Mouse (Mus musculus) stomach, postnatal 0 days (tissue): ENCODE results near the gene Ciao2a.

ENCODE experiments used
- CTCF ChIP-seq: IDR thresholded peaks from 2 replicates; pipeline ENCODE4 v1.5.1; 2016; ENCODE audit warnings: antibody characterized with exemption, low read depth, mild to moderate bottlenecking, moderate library complexity
- EP300 ChIP-seq: optimal IDR thresholded peaks from 2 replicates; pipeline ENCODE3; 2016; ENCODE audit warnings: antibody characterized with exemption

GRCm38 (mm10) chr9:66173316-66173855 is 47.0 kb downstream of the Ciao2a start:
- no peak for TF ChIP-seq CTCF
- TF ChIP-seq EP300: no peak
